Mouse (Mus musculus): ENCODE measurements around the gene Nckap5. TPM values are rescaled to one million over a fixed set of nuclear protein-coding genes. Genes with fewer than 3 reads are reported as not detected.

Nckap5 gene
- polyA plus RNA-seq, 1 experiment: 0.49 TPM

DNA sequence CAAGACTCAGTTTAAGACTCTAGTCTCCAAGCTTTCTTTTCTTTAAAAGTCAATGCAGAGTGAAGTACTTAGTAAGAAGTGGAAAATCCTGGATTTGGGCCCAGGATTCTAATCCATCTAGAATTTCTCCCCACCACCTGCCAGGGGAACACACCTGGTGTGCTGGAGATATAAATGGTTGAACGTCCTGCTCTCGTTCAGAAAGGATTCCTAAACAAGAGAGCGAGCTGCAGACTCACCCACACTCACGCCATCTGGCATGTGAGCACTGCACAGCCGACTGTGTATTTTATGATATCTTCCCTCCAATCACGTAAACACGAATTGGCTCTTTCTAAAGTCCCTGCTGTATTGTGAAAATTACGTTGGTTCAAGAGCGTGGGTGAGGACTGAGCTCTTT lies 885.5 kb downstream of the Nckap5 start:
- TF ChIP-seq FLI1 (IDR thresholded peaks at IDR 0.05; ENCODE audit: low read length) (no peak), GATA1 (IDR thresholded peaks at IDR 0.05; ENCODE audit: borderline replicate concordance, low read length) (no peak)
- Histone ChIP-seq H3K4me1 (no peaks in the 10 kb centered on the region), H3K4me3 (replicated peaks) (no peak overlapping the region), H3K9me3 (no peaks in the 10 kb centered on the region), H3K36me3 (replicated peaks; ENCODE audit: low read length) (no peaks in the 10 kb centered on the region), H3K27me3 (replicated peaks) (no peaks in the 10 kb centered on the region)

DNA sequence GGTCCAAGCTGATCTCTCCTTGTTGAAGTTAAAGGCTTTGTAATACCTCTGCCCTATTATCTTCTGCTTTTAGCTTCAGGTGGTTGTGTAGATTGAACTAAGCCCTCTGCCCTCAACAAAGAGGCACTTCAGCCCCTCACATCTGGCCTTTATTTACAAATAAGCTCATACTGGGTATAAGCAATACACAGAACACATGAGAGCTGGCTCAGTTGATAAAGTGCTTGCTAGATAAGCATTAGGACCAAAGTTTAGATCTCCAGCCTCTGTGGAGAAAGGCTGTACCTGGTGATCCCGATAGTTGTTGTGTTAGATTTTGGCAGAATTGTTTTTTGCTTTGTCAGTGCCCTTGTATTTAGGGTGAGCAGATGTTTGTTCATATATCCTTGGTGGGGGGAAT lies 887.3 kb downstream of the Nckap5 start:
- H3K27me3 ChIP-seq (replicated peaks): no peaks in the 10 kb centered on the region
- H3K36me3 ChIP-seq (replicated peaks; ENCODE audit: low read length): no peaks in the 10 kb centered on the region
- no peaks in the 10 kb centered on the region for H3K4me1 ChIP-seq
- TF ChIP-seq GATA1 (IDR thresholded peaks at IDR 0.05; ENCODE audit: borderline replicate concordance, low read length) (no peak), FLI1 (IDR thresholded peaks at IDR 0.05; ENCODE audit: low read length) (no peak)
- 0 out of 2 replicates have a peak, but pooled peaks cover 3% of the 10 kb centered on the region for H3K9me3 ChIP-seq
- H3K4me3 ChIP-seq (replicated peaks): no peak overlapping the region

DNA sequence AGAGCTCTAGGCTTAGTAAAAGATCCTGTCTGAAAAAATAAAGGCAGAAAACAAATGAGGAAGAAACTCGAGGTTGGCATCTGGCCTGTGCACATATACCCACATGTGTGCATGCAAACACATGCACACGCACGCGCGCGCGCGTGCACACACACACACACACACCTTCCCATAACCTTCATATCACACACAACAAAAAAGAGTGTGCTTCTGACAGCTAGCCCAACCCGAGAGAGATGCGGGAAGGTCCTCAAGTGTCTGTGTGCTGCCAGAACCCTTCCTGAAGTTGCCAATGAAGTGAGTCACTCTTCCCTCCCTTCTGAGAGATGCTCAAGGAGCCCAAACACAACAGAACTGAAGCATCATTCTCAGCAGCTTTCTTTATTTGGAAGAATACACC lies 905.1 kb downstream of the Nckap5 start:
- Histone ChIP-seq H3K27me3 (replicated peaks) (no peaks in the 10 kb centered on the region), H3K36me3 (replicated peaks; ENCODE audit: low read length) (no peaks in the 10 kb centered on the region)

DNA sequence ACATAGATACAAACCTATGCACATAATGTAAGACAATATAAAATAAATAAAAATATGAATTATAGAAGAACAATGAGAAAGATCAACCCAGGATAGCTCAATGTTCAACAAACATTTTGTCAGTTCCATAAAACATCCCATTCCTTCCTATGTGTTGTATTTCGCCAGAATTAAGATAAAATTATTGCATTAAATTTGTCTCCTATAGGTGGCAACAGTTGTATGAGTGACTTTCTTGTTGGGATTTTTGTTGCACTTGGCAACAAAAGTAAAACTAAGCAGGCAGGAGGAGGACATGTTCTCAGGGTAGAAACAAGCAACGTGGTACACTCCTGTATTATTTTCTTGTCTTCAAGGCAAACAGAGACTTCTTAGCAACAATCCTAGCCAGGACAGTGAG lies 907.5 kb downstream of the Nckap5 start:
- no peaks in the 10 kb centered on the region for H3K27me3 ChIP-seq (replicated peaks)
- no peaks in the 10 kb centered on the region for H3K9me3 ChIP-seq
- H3K36me3 ChIP-seq (replicated peaks; ENCODE audit: low read length): no peaks in the 10 kb centered on the region
- no peak for TF ChIP-seq FLI1 (IDR thresholded peaks at IDR 0.05; ENCODE audit: low read length)
- TF ChIP-seq GATA1 (IDR thresholded peaks at IDR 0.05; ENCODE audit: borderline replicate concordance, low read length): no peak
- no peak overlapping the region for H3K4me3 ChIP-seq (replicated peaks)
- no peaks in the 10 kb centered on the region for H3K4me1 ChIP-seq

More for the DNA sequence above, 905.1 kb downstream of the Nckap5 start:
- H3K4me1 ChIP-seq: no peaks in the 10 kb centered on the region
- no peaks in the 10 kb centered on the region for H3K9me3 ChIP-seq
- TF ChIP-seq GATA1 (IDR thresholded peaks at IDR 0.05; ENCODE audit: borderline replicate concordance, low read length): no peak
- no peak for TF ChIP-seq FLI1 (IDR thresholded peaks at IDR 0.05; ENCODE audit: low read length)
- H3K4me3 ChIP-seq (replicated peaks): no peak overlapping the region

DNA sequence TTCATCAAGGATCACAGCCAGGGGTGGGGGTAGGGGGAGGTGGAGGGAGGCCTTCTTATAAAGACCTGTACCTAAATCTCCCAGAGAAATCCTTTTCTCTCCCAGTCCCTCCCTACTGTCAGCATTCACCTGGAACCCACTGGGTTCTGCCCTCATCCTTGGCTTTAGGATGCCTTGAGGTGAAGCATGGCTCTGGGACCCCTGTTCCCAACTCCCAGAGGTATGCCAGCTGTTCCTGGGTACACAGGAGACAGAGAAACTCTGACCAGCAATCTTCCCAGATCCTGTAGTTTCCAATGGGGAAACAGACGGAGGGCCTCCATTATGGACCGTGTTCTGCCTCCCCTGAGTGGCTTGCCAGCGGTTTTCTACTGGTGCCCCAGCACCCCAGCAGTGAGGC lies 909.9 kb downstream of the Nckap5 start:
- Histone ChIP-seq H3K27me3 (replicated peaks) (no peaks in the 10 kb centered on the region), H3K4me1 (no peaks in the 10 kb centered on the region), H3K4me3 (replicated peaks) (no peak overlapping the region), H3K36me3 (replicated peaks; ENCODE audit: low read length) (no peaks in the 10 kb centered on the region), H3K9me3 (no peaks in the 10 kb centered on the region)
- no peak for TF ChIP-seq GATA1 (IDR thresholded peaks at IDR 0.05; ENCODE audit: borderline replicate concordance, low read length)
- no peak for TF ChIP-seq FLI1 (IDR thresholded peaks at IDR 0.05; ENCODE audit: low read length)

DNA sequence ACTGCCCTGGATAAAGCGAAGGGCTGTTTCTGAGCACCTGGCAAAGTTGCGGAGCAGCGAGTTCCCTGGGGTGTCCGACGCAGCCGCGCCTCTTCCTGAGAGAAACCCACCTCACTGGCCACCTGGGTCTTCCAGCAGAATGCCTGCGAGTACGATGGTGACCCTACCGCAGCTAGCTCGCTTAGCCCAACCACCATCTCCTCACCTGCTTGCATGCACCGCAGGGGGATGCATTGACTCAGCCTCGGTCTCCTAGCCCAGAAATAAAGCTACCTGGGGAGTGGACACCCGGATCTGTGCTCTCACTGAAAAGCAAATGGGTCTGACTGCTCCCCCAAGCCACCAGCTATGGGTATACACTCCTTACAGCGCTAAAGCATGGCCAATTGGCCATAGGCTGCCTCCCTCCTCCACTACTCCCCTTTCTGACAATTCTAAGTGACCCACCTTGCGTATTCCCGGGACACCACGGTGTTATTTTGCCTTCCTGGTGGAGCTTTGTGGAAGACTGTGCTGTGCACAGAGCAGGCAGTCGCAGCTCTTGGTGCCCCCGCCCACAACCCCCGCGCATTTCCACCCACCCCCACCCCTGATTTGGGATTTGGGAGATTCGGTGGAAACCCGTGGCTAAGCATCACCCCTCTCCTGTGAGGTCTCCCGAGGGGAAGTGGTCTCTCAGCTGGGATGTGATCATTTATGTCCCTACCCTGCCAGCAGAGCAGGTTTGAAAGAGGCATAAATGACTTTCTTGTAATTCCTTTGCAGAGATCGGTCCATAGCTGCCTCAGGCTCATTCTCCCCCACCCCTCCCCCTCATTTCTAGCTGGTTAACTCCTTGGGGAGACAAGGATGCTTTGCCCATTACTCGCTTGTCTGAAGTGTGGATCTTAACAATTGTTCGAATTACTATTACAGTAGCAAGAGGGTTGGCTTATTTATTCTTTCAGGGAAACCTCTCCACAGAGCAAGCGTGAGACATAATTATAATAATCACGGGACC lies 917.7 kb downstream of the Nckap5 start, which contains the start of gene Lypd1:
Gene Lypd1, minus strand, starts transcription at position 501 of the 1,000 bp plus-strand sequence.
- Histone ChIP-seq H3K27me3 (replicated peaks) (peaks cover 46% of the 10 kb centered on the region), H3K4me3 (replicated peaks) (peak within 1 kb of the TSS; percentile 82), H3K9me3 (no peaks in the 10 kb centered on the region), H3K36me3 (replicated peaks; ENCODE audit: low read length) (no peaks in the 10 kb centered on the region), H3K4me1 (peaks cover 21% of the 10 kb centered on the region)
- no peak for TF ChIP-seq FLI1 (IDR thresholded peaks at IDR 0.05; ENCODE audit: low read length)
- TF ChIP-seq GATA1 (IDR thresholded peaks at IDR 0.05; ENCODE audit: borderline replicate concordance, low read length): no peak

DNA sequence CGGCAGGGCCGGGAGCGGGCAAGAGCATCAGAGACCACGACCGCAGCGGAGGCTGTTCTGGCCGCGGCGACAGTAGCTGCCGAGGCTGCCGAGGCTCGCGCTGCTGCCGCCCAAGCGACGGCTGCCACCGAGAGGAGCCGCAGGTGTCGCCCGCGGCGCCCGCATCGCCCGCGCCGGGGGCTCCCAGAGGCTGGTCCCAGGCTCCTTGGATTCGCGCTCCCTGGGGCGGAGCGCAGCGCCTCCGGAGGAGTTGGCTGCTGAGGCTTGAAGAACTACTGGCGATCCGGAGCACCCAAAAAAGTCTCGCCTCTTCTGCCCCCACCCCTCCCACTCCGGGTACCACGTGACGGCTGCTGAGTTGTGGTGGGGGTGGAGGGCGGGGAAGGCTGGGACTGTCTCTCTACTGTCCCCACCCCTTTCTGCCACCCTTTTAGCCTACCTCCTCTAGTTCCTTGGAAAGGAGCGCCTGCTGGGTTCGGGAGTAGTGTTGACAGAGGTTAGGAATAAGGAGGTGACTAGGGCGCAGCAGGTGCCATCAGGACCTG lies 918.6 kb downstream of the Nckap5 start:
- H3K27me3 ChIP-seq (replicated peaks): peaks cover 46% of the 10 kb centered on the region
- peak overlapping the region; percentile 82 for H3K4me3 ChIP-seq (replicated peaks)
- peaks cover 21% of the 10 kb centered on the region for H3K4me1 ChIP-seq
- H3K9me3 ChIP-seq: no peaks in the 10 kb centered on the region
- TF ChIP-seq FLI1 (IDR thresholded peaks at IDR 0.05; ENCODE audit: low read length) (no peak), GATA1 (IDR thresholded peaks at IDR 0.05; ENCODE audit: borderline replicate concordance, low read length) (no peak)
- no peaks in the 10 kb centered on the region for H3K36me3 ChIP-seq (replicated peaks; ENCODE audit: low read length)

DNA sequence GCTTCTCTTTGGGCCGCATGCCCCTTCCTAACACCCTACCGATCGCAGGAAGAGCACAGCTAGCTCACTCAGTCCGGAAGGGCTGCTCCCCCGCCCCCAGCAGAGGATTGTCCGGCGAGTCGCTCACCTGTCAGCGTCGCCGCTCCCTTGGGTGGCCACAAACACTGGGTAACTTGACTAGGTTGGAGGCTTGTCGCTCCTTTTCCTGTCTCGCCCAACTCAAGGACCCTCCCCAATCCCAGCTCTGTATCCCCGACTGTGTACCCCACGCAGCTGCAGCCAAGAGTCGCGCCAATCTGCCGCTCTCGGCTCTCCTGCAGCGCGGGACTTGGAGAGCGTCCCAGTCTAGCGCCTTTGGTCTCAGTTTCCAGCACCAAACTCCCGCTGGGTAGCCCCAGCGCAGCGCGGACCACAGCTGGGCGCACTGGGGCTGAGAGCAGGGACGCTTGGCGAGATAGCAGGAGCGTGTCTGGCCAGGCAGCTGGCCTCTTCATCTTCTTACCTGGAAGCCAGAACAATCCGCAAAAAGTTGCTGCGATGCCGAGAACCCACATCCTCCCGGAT lies 919.2 kb downstream of the Nckap5 start:
- TF ChIP-seq FLI1 (IDR thresholded peaks at IDR 0.05; ENCODE audit: low read length): no peak
- no peak for TF ChIP-seq GATA1 (IDR thresholded peaks at IDR 0.05; ENCODE audit: borderline replicate concordance, low read length)
- peak overlapping the region; percentile 82 for H3K4me3 ChIP-seq (replicated peaks)
- peaks cover 21% of the 10 kb centered on the region for H3K4me1 ChIP-seq
- H3K27me3 ChIP-seq (replicated peaks): peaks cover 46% of the 10 kb centered on the region
- H3K36me3 ChIP-seq (replicated peaks; ENCODE audit: low read length): no peaks in the 10 kb centered on the region
- H3K9me3 ChIP-seq: no peaks in the 10 kb centered on the region

DNA sequence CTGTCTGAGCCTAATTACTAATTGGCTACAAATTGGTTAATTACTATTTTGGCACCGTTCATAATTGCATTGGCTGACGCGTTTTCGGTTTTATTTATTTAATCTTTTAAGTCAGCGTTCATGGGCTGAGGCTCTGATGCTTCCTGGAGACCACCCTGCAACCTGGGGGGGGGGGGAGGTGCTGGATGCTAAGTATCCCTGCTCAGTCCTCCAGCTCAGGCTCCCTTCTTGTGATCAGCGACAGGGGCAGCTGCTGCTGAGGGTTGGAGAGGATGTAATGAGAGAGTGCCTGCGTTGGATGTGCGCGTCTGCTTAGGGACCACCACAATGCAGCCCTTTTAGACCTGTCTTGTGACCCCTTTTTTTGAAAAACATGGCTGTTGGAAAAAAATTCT lies 919.7 kb downstream of the Nckap5 start:
- no peaks in the 10 kb centered on the region for H3K36me3 ChIP-seq (replicated peaks; ENCODE audit: low read length)
- H3K27me3 ChIP-seq (replicated peaks): peaks cover 46% of the 10 kb centered on the region
- H3K9me3 ChIP-seq: no peaks in the 10 kb centered on the region

More for the DNA sequence above, 919.7 kb downstream of the Nckap5 start:
- Histone ChIP-seq H3K4me3 (replicated peaks) (peak overlapping the region; percentile 75), H3K4me1 (peaks cover 21% of the 10 kb centered on the region)
- TF ChIP-seq FLI1 (IDR thresholded peaks at IDR 0.05; ENCODE audit: low read length): no peak
- no peak for TF ChIP-seq GATA1 (IDR thresholded peaks at IDR 0.05; ENCODE audit: borderline replicate concordance, low read length)

Data from megakaryocyte, embryonic 14.5 days (primary cell).